Mouse (Mus musculus): ENCODE data around the gene Flt4.

GRCm38 (mm10) chr11:49634101-49634500 lies 25.0 kb downstream of the Flt4 start:
- TF ChIP-seq POLR2A (IDR thresholded peaks at IDR 0.05; ENCODE audit: insufficient read length, low read depth) = no peak
- no peak for TF ChIP-seq MYOG (IDR thresholded peaks at IDR 0.05; ENCODE audit: control insufficient read depth in 1 of 3, insufficient read depth in 1 of 3, insufficient read length in 2 of 3, low read depth in 2 of 3)
- no peak for TF ChIP-seq MAX (IDR thresholded peaks at IDR 0.05; ENCODE audit: low read depth)
- no peak for TF ChIP-seq CEBPB (IDR thresholded peaks at IDR 0.05; ENCODE audit: insufficient read depth, poor library complexity, severe bottlenecking)
